Mouse (Mus musculus) bone marrow, adult 2 months (tissue): ENCODE measurements at regions not wholly inside any gene's neighbourhood (a gene's known extent, or its start where the extent isn't known, plus 50 kb on each side); places are given as distances from the start of the nearest gene placed in this dataset.

ENCODE experiments used
- CTCF ChIP-seq: fragments of 200-500 bp; IDR thresholded peaks from 2 replicates; pipeline ENCODE4 v1.5.1; 2011; ENCODE audit warnings: low read length, control low read depth; ENCODE audit not compliant: control insufficient read depth, insufficient read depth
- POLR2A ChIP-seq: fragments of 200-500 bp; IDR thresholded peaks from 2 replicates; pipeline ENCODE4 v1.6.1; 2011; ENCODE audit warnings: low read depth, mild to moderate bottlenecking, control low read depth, low read length, borderline replicate concordance; ENCODE audit not compliant: control insufficient read depth

- TF ChIP-seq CTCF (no peak), POLR2A (no peak)
These were observed 75.9 kb upstream of the Atl2 start for GRCm38 (mm10) chr17:79971721-79972336.
